Mouse (Mus musculus) lung, postnatal 0 days (tissue): ENCODE data around the gene Gtf3c5. TPM values are rescaled to one million over a fixed set of nuclear protein-coding genes. Genes with fewer than 3 reads are reported as not detected.

ENCODE experiments used
- ATAC-seq: fragments of 200-750 bp; cut with Nextera tagmentation; 2 replicates; pipeline ENCODE4 v1.8.0; 2017; ENCODE audit warnings: moderate library complexity
- DNase-seq: peaks from one replicate; pipeline ENCODE4 v3.0.0-alpha.2; 2016; ENCODE audit warnings: low spot score
- H3K27ac ChIP-seq: fragments of 300-500 bp; sonication (generic); 2 replicates; pipeline ENCODE4 v1.5.1; 2014; ENCODE audit warnings: antibody characterized with exemption, mild to moderate bottlenecking, low read length, mixed read lengths
- H3K27me3 ChIP-seq: fragments of 300-500 bp; sonication (generic); replicated peaks from 2 replicates; pipeline ENCODE4 v1.6.1; 2014; ENCODE audit warnings: low read length, mixed read lengths; ENCODE audit not compliant: insufficient read depth
- H3K36me3 ChIP-seq: fragments of 300-500 bp; sonication (generic); 2 replicates; pipeline ENCODE4 v1.6.1; 2014; ENCODE audit warnings: low read length, mixed read lengths; ENCODE audit not compliant: insufficient read depth
- H3K4me1 ChIP-seq: fragments of 300-500 bp; sonication (generic); 2 replicates; pipeline ENCODE4 v1.6.1; 2014; ENCODE audit warnings: antibody characterized with exemption, low read depth, low read length, mixed read lengths; ENCODE audit not compliant: insufficient read depth
- H3K4me2 ChIP-seq: fragments of 300-500 bp; sonication (generic); replicated peaks from 2 replicates; pipeline ENCODE4 v1.6.1; 2014; ENCODE audit warnings: low read depth, mild to moderate bottlenecking, low read length, moderate library complexity, mixed read lengths
- H3K4me3 ChIP-seq: fragments of 300-500 bp; sonication (generic); 2 replicates; pipeline ENCODE4 v1.5.1; 2014; ENCODE audit warnings: low read depth, low read length
- H3K9ac ChIP-seq: fragments of 300-500 bp; sonication (generic); replicated peaks from 2 replicates; pipeline ENCODE4 v1.6.1; 2014; ENCODE audit warnings: low read depth, mild to moderate bottlenecking
- H3K9me3 ChIP-seq: fragments of 300-500 bp; sonication (generic); 2 replicates; pipeline ENCODE4 v1.6.1; 2016; ENCODE audit warnings: low read length, mixed read lengths
- CTCF ChIP-seq: IDR thresholded peaks from 2 replicates; pipeline ENCODE4 v1.5.1; 2016; ENCODE audit warnings: antibody characterized with exemption, mild to moderate bottlenecking
- EP300 ChIP-seq: IDR thresholded peaks from 2 replicates; pipeline ENCODE4 v1.6.1; 2016; ENCODE audit warnings: antibody characterized with exemption, mild to moderate bottlenecking, control low read depth
- WGBS: fragments of 180-500 bp; shearing (Covaris S2); extraction: QIAGEN DNeasy Blood & Tissue Kit; methylation state at CpG from one replicate; pipeline ENCODE4 v1.1.7; 2014; 5-methylcytosine and 5-hydroxymethylcytosine counted together
- polyA plus RNA-seq: library from polyadenylated mRNA; unstranded; fragments of >200 nt; fragmentation: Nextera tagmentation; extraction: Ambion mirVana; gene quantifications from 2 replicates; pipeline ENCODE4 v1.2.1, GENCODE M21; 2015

The Gtf3c5 gene
- polyA plus RNA-seq, 1 experiment from 2014 or later = 15.8 TPM

DNA sequence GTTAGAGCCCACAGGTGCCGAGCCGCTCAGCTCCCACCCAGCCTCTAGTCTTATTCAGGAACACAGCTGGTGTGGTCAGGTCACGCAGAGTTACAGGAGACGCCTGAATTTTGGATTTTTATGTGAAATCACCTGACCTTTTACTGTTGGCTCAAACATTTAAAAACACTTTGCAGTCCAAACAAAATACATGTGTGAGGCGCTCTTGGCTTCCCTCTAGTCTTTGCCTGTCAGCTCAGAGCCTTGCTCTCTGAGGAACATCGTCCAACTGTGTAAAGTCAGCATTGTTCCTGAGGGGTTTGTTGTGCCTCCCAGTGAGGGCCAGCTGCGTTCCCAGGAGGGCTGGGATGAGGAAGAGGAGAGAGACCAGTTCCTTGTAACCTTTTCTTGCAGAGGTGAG lies 53.2 kb downstream of the Gtf3c5 start:
- Histone ChIP-seq H3K9ac (no peak overlapping the region), H3K4me2 (no peak overlapping the region), H3K27me3 (no peaks in the 10 kb centered on the region), H3K4me3 (no peak overlapping the region), H3K9me3 (no peaks in the 10 kb centered on the region), H3K4me1 (peaks cover 19% of the 10 kb centered on the region), H3K36me3 (no peaks in the 10 kb centered on the region), H3K27ac (no peak overlapping the region)
- WGBS = 73% methylated on average over 7 of the region's 7 CpGs
- no peak for ATAC-seq
- no peak for DNase-seq
- TF ChIP-seq EP300 (no peak), CTCF (no peak)

DNA sequence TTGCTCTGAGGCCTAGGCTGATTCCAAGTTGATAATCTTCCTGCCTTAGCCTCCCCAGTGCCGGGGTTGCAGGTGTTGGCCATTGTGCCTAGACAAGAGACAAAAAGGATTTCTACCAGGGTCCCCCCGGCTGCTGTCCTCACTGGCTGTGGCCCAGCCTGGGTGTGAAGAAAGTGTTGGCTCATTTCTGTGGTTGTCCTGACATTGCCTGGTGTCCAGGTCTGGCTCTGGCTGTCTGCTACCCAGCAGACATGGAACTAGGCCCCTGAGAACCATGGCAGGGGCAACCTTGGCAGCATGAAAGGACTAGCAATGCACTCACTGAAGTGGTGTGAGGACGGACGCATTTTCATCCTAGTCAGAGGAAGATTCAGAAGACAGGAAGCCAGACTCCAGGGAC lies 53.7 kb downstream of the Gtf3c5 start:
- H3K9ac ChIP-seq = no peak overlapping the region
- TF ChIP-seq CTCF (no peak), EP300 (no peak)
- peaks cover 24% of the 10 kb centered on the region for H3K4me1 ChIP-seq
- ATAC-seq = no peak
- no peak overlapping the region for H3K4me2 ChIP-seq
- H3K9me3 ChIP-seq = no peaks in the 10 kb centered on the region
- no peaks in the 10 kb centered on the region for H3K36me3 ChIP-seq
- no peaks in the 10 kb centered on the region for H3K27me3 ChIP-seq
- no peak for DNase-seq
- WGBS = 69% methylated on average over 4 of the region's 4 CpGs
- no peak overlapping the region for H3K27ac ChIP-seq
- H3K4me3 ChIP-seq = no peak overlapping the region

DNA sequence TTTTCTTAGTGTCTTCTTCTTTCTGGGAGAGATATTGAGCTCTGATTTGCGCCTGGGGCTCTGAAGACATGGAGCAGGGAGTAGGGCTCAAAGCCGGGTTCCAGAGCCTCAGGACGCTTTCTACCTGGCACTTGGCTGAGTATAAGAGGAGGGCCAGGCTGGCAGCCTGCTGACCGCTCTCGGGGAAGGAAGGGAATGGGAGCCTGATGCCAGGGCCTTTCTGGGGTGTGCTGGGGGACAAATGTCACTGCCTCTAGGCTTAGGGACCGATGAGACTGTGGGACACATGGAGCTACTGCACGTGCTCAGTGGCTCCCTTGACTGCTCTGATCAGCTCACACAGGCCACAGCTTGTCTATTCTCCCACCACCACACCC lies 55.2 kb downstream of the Gtf3c5 start:
- TF ChIP-seq CTCF (no peak), EP300 (no peak)
- H3K9me3 ChIP-seq = no peaks in the 10 kb centered on the region
- no peaks in the 10 kb centered on the region for H3K36me3 ChIP-seq
- no peaks in the 10 kb centered on the region for H3K27me3 ChIP-seq
- H3K4me1 ChIP-seq = peaks cover 34% of the 10 kb centered on the region
- H3K27ac ChIP-seq = no peak overlapping the region
- no peak overlapping the region for H3K9ac ChIP-seq
- no peak overlapping the region for H3K4me3 ChIP-seq
- no peak for ATAC-seq
- WGBS = 90% methylated on average over 7 of the region's 7 CpGs
- H3K4me2 ChIP-seq = no peak overlapping the region
- DNase-seq = no peak

DNA sequence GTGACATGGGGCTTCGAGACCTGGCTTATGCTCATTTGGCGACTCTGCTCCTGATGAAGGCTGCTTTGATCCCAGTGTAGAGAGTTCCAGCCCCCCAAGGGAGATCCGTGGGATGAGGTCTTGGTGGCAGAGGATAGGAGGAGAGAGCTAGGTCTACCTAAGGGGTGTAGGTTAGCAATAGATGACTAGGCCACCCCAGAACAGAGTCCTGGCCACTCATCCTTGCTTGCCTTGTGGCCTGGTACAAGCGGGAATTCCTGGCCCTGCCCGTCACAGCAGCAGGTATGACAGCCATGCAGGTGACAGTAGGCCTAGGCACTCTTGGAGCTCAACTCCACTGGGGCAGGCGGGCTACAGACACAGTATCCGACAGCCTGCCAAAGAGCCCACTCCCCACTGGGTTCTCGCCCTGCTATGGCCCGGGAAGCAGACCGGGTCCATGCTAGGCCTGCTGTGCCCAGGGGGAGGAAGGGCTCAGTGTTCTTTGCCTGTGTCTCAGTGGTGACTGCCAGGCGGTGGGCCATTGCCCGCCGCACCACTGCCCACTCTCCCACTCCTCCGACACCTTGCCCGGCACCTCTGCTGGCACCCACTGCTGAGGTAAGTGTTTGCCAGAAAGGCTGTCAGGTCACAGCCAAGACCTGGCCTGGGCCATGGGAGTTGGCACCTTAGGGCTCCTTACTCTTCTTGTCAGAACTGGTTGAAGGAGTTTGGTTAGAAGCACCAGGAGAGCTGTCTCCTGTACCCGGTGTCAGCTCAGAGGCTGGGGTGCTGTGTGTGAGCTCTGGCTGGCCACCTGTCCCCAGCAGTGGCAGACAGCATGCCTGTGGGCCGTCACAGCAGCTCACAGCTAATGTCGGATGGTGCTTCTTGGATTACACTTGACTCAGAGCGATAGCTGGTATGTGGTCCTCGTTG lies 55.9 kb downstream of the Gtf3c5 start:
- H3K27ac ChIP-seq = no peak overlapping the region
- TF ChIP-seq CTCF (no peak), EP300 (no peak)
- H3K36me3 ChIP-seq = no peaks in the 10 kb centered on the region
- no peak overlapping the region for H3K9ac ChIP-seq
- ATAC-seq (no peak), DNase-seq (no peak)
- no peak overlapping the region for H3K4me3 ChIP-seq
- H3K27me3 ChIP-seq = no peaks in the 10 kb centered on the region
- no peak overlapping the region for H3K4me2 ChIP-seq
- no peaks in the 10 kb centered on the region for H3K9me3 ChIP-seq
- WGBS = 89% methylated on average over 20 of the region's 20 CpGs
- H3K4me1 ChIP-seq = peaks cover 31% of the 10 kb centered on the region

DNA sequence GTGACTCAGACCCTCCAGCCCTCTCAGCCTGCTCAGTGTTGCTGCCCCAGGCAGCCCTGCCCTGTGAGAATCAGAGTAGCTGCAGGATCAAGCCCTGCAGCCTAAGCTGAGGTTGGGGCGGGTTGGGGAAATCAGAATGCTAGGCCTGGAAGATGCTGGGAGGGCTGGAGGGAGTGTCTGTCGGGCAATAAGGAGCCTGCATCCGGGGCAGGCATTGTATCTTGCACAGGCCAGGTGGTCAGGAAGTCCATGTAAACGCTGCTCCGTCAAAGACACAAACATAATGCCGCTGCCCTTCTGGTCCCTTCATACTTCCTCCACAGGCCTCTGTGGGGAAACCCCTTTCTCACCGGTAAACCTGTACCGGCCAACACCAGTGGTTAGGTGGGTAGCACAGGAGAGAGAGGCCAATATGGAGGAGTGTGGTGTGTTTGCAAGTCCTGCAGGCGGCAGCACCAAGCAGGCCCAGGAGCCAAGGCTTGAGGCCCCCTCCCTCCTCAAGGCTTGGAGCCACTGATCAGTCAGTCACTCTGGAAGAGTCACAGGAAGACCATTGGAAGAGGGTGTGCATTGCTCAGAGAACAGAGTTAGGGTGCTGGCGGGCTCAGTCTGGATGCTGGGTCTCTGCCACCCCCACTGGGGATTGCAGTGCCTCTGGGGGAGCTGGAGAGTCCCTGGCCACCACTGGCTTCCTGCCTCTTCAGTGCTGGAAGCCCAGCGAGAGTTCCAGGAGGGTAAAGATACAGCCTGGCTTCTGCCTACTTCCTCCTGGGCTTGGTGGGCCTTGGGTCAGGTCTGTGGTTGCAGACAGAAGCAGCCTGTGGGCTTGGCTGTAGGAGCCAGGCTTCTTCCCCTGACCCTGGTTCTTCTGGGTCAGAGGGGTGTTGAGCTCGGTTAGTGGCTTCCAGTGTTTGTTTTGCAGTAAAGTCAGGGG lies 57.3 kb downstream of the Gtf3c5 start:
- Histone ChIP-seq H3K27ac (peak overlapping the region; percentile 76), H3K9ac (no peak overlapping the region), H3K36me3 (no peaks in the 10 kb centered on the region), H3K27me3 (no peaks in the 10 kb centered on the region), H3K4me3 (no peak overlapping the region), H3K9me3 (no peaks in the 10 kb centered on the region), H3K4me2 (no peak overlapping the region; the same call in 1 of the 2 replicates), H3K4me1 (peaks cover 30% of the 10 kb centered on the region)
- WGBS = 18% methylated on average over 12 of the region's 12 CpGs
- TF ChIP-seq EP300 (no peak), CTCF (peak; percentile 67)
- ATAC-seq (peak; percentile 3; the same call in 1 of the 2 replicates), DNase-seq (peak; percentile 52)
